Mouse (Mus musculus) olfactory bulb, adult 2 months (tissue): Measurements from ENCODE around the gene Sorl1. TPM values are rescaled to one million over a fixed set of nuclear protein-coding genes. Genes with fewer than 3 reads are reported as not detected.

Experiments
- H3K27ac ChIP-seq: fragments of 200-500 bp; 2 replicates; pipeline ENCODE4 v1.5.1; 2012; ENCODE audit warnings: low read depth, low read length; ENCODE audit not compliant: insufficient read depth
- H3K4me1 ChIP-seq: fragments of 200-500 bp; 2 replicates; pipeline ENCODE4 v1.6.1; 2012; ENCODE audit warnings: low read length; ENCODE audit not compliant: control insufficient read depth, insufficient read depth
- H3K4me3 ChIP-seq: fragments of 200-500 bp; 2 replicates; pipeline ENCODE4 v1.5.1; 2012; ENCODE audit warnings: mild to moderate bottlenecking, low read depth, low read length, moderate library complexity; ENCODE audit not compliant: insufficient read depth
- CTCF ChIP-seq: fragments of 200-500 bp; IDR thresholded peaks from 2 replicates; pipeline ENCODE4 v1.5.1; 2012; ENCODE audit warnings: low read depth, mild to moderate bottlenecking, low read length, moderate library complexity; ENCODE audit not compliant: insufficient read depth
- POLR2A ChIP-seq: fragments of 200-500 bp; IDR thresholded peaks from 2 replicates; pipeline ENCODE4 v1.6.1; 2012; ENCODE audit warnings: mild to moderate bottlenecking, low read depth, low read length, moderate library complexity; ENCODE audit not compliant: insufficient read depth
- WGBS: fragments of 180-500 bp; shearing (Covaris S2); methylation state at CpG from one replicate; pipeline ENCODE4 v1.1.7; 2018; 5-methylcytosine and 5-hydroxymethylcytosine counted together
- polyA plus RNA-seq: library from polyadenylated mRNA; stranded (reverse); fragments of >200 nt; gene quantifications from 2 replicates; pipeline ENCODE4 v1.2.4, GENCODE M21; 2012; ENCODE audit warnings: low replicate concordance; ENCODE audit not compliant: missing spikeins, insufficient read depth, insufficient read length

Gene Sorl1
- polyA plus RNA-seq, 1 experiment = not detected

- H3K4me3 ChIP-seq = no peak overlapping the region
- 46% methylated on average over 9 of the region's 9 CpGs for WGBS
- peaks cover 32% of the 10 kb centered on the region for H3K4me1 ChIP-seq
- TF ChIP-seq POLR2A (no peak), CTCF (no peak)
- H3K27ac ChIP-seq = peak overlapping the region; percentile 34
Observed at GRCm38 (mm10) chr9:42109837-42110451, 14.2 kb downstream of the Sorl1 start.

GRCm38 (mm10) chr9:42109131-42109530 lies 15.0 kb downstream of the Sorl1 start:
- WGBS = 83% methylated on average over 5 of the region's 5 CpGs

GRCm38 (mm10) chr9:42108369-42108951 lies 15.6 kb downstream of the Sorl1 start:
- Histone ChIP-seq H3K4me3 (no peak overlapping the region), H3K4me1 (peaks cover 32% of the 10 kb centered on the region), H3K27ac (peak overlapping the region; percentile 59)
- 32% methylated on average over 6 of the region's 6 CpGs for WGBS
- TF ChIP-seq CTCF = no peak
- no peak for TF ChIP-seq POLR2A

More at GRCm38 (mm10) chr9:42109131-42109530, 15.0 kb downstream of the Sorl1 start:
- Histone ChIP-seq H3K4me1 (peaks cover 30% of the 10 kb centered on the region), H3K4me3 (no peak overlapping the region), H3K27ac (no peak overlapping the region)
- TF ChIP-seq POLR2A (no peak), CTCF (no peak)

- 95% methylated on average over 10 of the region's 10 CpGs for WGBS
- peaks cover 35% of the 10 kb centered on the region for H3K4me1 ChIP-seq
- H3K4me3 ChIP-seq = no peak overlapping the region
- TF ChIP-seq CTCF (no peak), POLR2A (no peak)
- 0 out of 2 replicates have a peak overlapping the region, but pooled peaks have one; percentile 12 for H3K27ac ChIP-seq
Observed at GRCm38 (mm10) chr9:42107062-42107461, 17.0 kb downstream of the Sorl1 start.

- WGBS = 94% methylated on average over 7 of the region's 7 CpGs
- Histone ChIP-seq H3K27ac (no peak overlapping the region), H3K4me3 (no peak overlapping the region), H3K4me1 (peaks cover 29% of the 10 kb centered on the region)
- no peak for TF ChIP-seq POLR2A
- TF ChIP-seq CTCF = no peak
Observed at GRCm38 (mm10) chr9:42106305-42106704, 17.8 kb downstream of the Sorl1 start.

- TF ChIP-seq CTCF (no peak), POLR2A (no peak)
- peak overlapping the region; percentile 14; the same call in 1 of the 2 replicates for H3K27ac ChIP-seq
- H3K4me1 ChIP-seq = peaks cover 18% of the 10 kb centered on the region
- no peak overlapping the region for H3K4me3 ChIP-seq
- 39% methylated on average over 7 of the region's 7 CpGs for WGBS
Observed at GRCm38 (mm10) chr9:42103546-42103945, 20.6 kb downstream of the Sorl1 start.

- WGBS = 86% methylated on average over 6 of the region's 6 CpGs
- peaks cover 12% of the 10 kb centered on the region; the same call in 1 of the 2 replicates for H3K4me1 ChIP-seq
- no peak overlapping the region for H3K4me3 ChIP-seq
- no peak for TF ChIP-seq POLR2A
- TF ChIP-seq CTCF = no peak
- H3K27ac ChIP-seq = no peak overlapping the region
Observed at GRCm38 (mm10) chr9:42102013-42102412, 22.1 kb downstream of the Sorl1 start.

GRCm38 (mm10) chr9:42101266-42101665 lies 22.8 kb downstream of the Sorl1 start:
- peak overlapping the region; percentile 60; the same call in 1 of the 2 replicates for H3K27ac ChIP-seq
- H3K4me3 ChIP-seq = no peak overlapping the region
- 29% methylated on average over 7 of the region's 7 CpGs for WGBS
- H3K4me1 ChIP-seq = peaks cover 12% of the 10 kb centered on the region; the same call in 1 of the 2 replicates
- TF ChIP-seq CTCF (no peak), POLR2A (no peak)

GRCm38 (mm10) chr9:42100618-42101210 lies 23.4 kb downstream of the Sorl1 start:
- Histone ChIP-seq H3K4me3 (no peak overlapping the region), H3K27ac (0 out of 2 replicates have a peak overlapping the region, but pooled peaks have one; percentile 8), H3K4me1 (peaks cover 12% of the 10 kb centered on the region; the same call in 1 of the 2 replicates)
- 40% methylated on average over 9 of the region's 9 CpGs for WGBS
- TF ChIP-seq POLR2A (no peak), CTCF (no peak)
